Mouse (Mus musculus) MEL (cell line): ENCODE data around the gene C2.

Experiments used
- CHD2 ChIP-seq: IDR thresholded peaks from 2 replicates; pipeline ENCODE4 v1.6.1; 2011; ENCODE audit warnings: low read length, improper control_type of control experiment
- CTCF ChIP-seq, 3 experiments: IDR thresholded peaks in 2 of 3; conservative IDR thresholded peaks in 1 of 3; 2 replicates each; pipeline ENCODE4 v1.5.1; 2011 to 2012; ENCODE audit warnings: low read length in 3 of 3, low read depth in 2 of 3, mild to moderate bottlenecking in 2 of 3, improper control_type of control experiment in 1 of 3, inconsistent platforms in 1 of 3, mixed read lengths in 1 of 3, moderate library complexity in 1 of 3; ENCODE audit not compliant: control insufficient read depth in 1 of 3, insufficient read depth in 1 of 3, poor library complexity in 1 of 3, severe bottlenecking in 1 of 3
- EP300 ChIP-seq, 2 experiments: IDR thresholded peaks; 2 replicates each; pipeline ENCODE4 v1.6.1; 2011; ENCODE audit warnings: improper control_type of control experiment in 2 of 2, low read length in 2 of 2, low read depth in 1 of 2, mild to moderate bottlenecking in 1 of 2
- KAT2A ChIP-seq: conservative IDR thresholded peaks from 2 replicates; pipeline ENCODE4 v1.6.1; 2012; ENCODE audit warnings: low read depth, low read length, improper control_type of control experiment, inconsistent platforms
- MAX ChIP-seq: IDR thresholded peaks from 2 replicates; pipeline ENCODE4 v1.6.1; 2011; ENCODE audit warnings: low read length, improper control_type of control experiment
- MAZ ChIP-seq: IDR thresholded peaks from 2 replicates; pipeline ENCODE4 v1.6.1; 2012; ENCODE audit warnings: low read depth, mild to moderate bottlenecking, inconsistent platforms, low read length, improper control_type of control experiment
- POLR2A ChIP-seq, 2 experiments: IDR thresholded peaks; 2 replicates each; pipeline ENCODE4 v1.6.1; 2011 to 2012; ENCODE audit warnings: low read length in 2 of 2, mild to moderate bottlenecking in 2 of 2, control low read depth in 1 of 2, improper control_type of control experiment in 1 of 2, low read depth in 1 of 2, moderate library complexity in 1 of 2; ENCODE audit not compliant: control insufficient read depth in 1 of 2, insufficient read depth in 1 of 2, poor library complexity in 1 of 2
- RAD21 ChIP-seq: IDR thresholded peaks from 2 replicates; pipeline ENCODE4 v1.6.1; 2011; ENCODE audit warnings: mild to moderate bottlenecking, low read depth, low read length, improper control_type of control experiment
- TCF12 ChIP-seq: IDR thresholded peaks from 2 replicates; pipeline ENCODE4 v1.6.1; 2014; ENCODE audit warnings: low read depth, mild to moderate bottlenecking, inconsistent platforms, low read length, improper control_type of control experiment, moderate library complexity
- USF1 ChIP-seq: IDR thresholded peaks from 2 replicates; pipeline ENCODE4 v1.6.1; 2014; ENCODE audit warnings: low read depth, mild to moderate bottlenecking, inconsistent platforms, low read length, improper control_type of control experiment, moderate library complexity

DNA sequence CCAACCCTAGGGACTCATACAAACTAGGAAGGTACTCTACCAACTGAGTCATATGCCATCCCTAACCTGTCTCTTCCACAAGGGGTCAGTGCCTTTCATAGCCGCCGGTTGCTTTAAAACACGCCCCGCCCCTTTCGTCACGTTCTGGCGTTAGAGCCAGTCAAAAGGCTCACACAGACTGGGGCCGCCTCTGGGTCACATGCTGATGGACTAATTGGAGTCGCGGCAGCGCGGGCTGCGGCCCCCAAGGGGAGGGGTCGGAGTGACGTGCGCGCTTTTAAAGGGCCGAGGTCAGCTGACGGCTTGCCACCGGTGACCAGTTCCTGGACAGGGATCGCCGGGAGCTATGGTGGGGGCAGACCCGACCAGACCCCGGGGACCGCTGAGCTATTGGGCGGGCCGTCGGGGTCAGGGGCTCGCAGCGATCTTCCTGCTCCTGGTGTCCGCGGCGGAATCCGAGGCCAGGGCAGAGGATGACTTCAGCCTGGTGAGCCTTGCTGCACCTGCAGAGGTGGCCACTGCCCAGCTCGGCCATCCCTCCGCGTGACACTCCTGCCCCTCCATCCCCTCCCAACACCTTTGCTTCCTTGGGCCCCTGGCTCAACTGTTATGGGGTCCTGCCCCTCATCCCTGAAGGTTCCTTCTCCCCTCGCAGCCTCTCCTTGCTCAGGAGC lies 33.1 kb upstream of the C2 start, which contains the start of gene Neu1:
- TF ChIP-seq USF1 (peak; percentile 95), CTCF (IDR thresholded peaks at IDR 0.05 in 2 of 3, conservative IDR thresholded peaks at IDR 0.05 in 1 of 3; ENCODE audit: control insufficient read depth in 1 of 3, insufficient read depth in 1 of 3, low read depth in 2 of 3, low read length in 3 of 3, poor library complexity in 1 of 3, severe bottlenecking in 1 of 3) (peak; percentile 57 to 76 (median 62)), RAD21 (peak; percentile 37), EP300 (IDR thresholded peaks at IDR 0.05; ENCODE audit: low read depth in 1 of 2, low read length in 2 of 2) (no peak), TCF12 (0 out of 2 replicates have a peak, but pooled peaks have one; percentile 11), KAT2A (no peak; the same call in 1 of the 2 replicates), MAX (peak; percentile 75; the same call in 1 of the 2 replicates), POLR2A (IDR thresholded peaks at IDR 0.05; ENCODE audit: control insufficient read depth in 1 of 2, insufficient read depth in 1 of 2, low read depth in 1 of 2, low read length in 2 of 2, poor library complexity in 1 of 2) (peak; percentile 39 to 66; a peak in 2 of 4 replicates), CHD2 (no peak), MAZ (peak; percentile 89)
